ENCODE assay signal across 13 mouse cellular contexts in genomic region chr1:67042583-67042982, GRCm38 (mm10).
"Had no signal": no experiment of that assay in that cellular context is flagged by ENCODE, and none has a peak within 500 bp of the region (broad histone marks: within the 10 kb centered on the region; RNA-seq: fewer than 3 reads in every experiment).

No protein-coding gene starts in this region.

- H3K4me2 ChIP-seq: liver, embryonic 13.5 days; lung, embryonic 15.5 days; midbrain, embryonic 11.5 days had no signal

- DNase-seq: kidney, adult 2 months; kidney, postnatal 25 days; layer of hippocampus, postnatal 36 days; liver, embryonic 13.5 days; lung, postnatal 10 days; lung, postnatal 36 days; midbrain, embryonic 14.5 days; thymus, adult 18-20 months; thymus, postnatal 4 days had no signal

- H3K36me3 ChIP-seq: liver, embryonic 13.5 days; lung, embryonic 15.5 days had no signal

- H3K4me3 ChIP-seq: left cerebral cortex, adult 2 months; liver, embryonic 13.5 days; lung, embryonic 15.5 days had no signal

- H3K27ac ChIP-seq: kidney, postnatal 0 days; left cerebral cortex, adult 2 months; liver, embryonic 13.5 days; lung, embryonic 15.5 days had no signal

- H3K9me3 ChIP-seq: liver, embryonic 13.5 days; lung, embryonic 15.5 days had no signal

- H3K9ac ChIP-seq: liver, embryonic 13.5 days; lung, embryonic 15.5 days had no signal

- H3K27me3 ChIP-seq: liver, embryonic 13.5 days; lung, embryonic 15.5 days had no signal
